Mouse (Mus musculus): ENCODE data around the gene Commd9. TPM values are rescaled to one million over a fixed set of nuclear protein-coding genes. Genes with fewer than 3 reads are reported as not detected.

Commd9 gene
- polyA plus RNA-seq, 1 experiment from 2014 or later, result 106 TPM

GRCm38 (mm10) chr2:101920136-101920554 lies 34.1 kb downstream of the Commd9 start:
- ATAC-seq (replicated peaks), result no peak
- H3K4me2 ChIP-seq (replicated peaks), result no peak overlapping the region
- H3K4me1 ChIP-seq, result peaks cover 6% of the 10 kb centered on the region
- H3K4me3 ChIP-seq, result no peak overlapping the region
- H3K9ac ChIP-seq (replicated peaks), result no peak overlapping the region
- 38% methylated on average over 2 of the region's 2 CpGs for WGBS
- no peak overlapping the region for H3K27ac ChIP-seq (replicated peaks)
- H3K9me3 ChIP-seq, result no peaks in the 10 kb centered on the region
- H3K27me3 ChIP-seq, result no peaks in the 10 kb centered on the region
- no peaks in the 10 kb centered on the region for H3K36me3 ChIP-seq

DNA sequence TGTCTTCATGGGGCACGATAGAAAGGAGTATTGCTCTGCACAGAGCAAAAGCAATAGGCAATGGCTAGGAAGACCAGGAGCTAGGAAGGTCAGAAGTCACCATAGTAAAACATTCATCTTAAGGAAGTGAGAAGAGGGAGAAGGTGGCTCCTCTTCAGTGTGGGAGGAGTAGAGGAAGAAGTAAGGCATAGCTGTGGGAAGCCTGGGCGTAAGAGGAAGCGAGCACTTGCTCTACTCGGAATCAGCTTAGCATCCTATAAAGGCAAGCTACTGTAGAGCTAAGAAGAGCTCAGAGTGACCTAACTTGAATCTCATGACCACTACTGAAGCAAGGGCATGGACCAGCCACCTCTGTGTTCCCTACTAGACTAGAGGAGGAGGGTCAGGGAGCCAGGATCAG lies 36.3 kb downstream of the Commd9 start:
- ATAC-seq (replicated peaks), result no peak

GRCm38 (mm10) chr2:101923181-101923580 lies 37.1 kb downstream of the Commd9 start:
- Histone ChIP-seq H3K27ac (replicated peaks) (no peak overlapping the region), H3K4me3 (no peak overlapping the region), H3K9me3 (no peaks in the 10 kb centered on the region), H3K27me3 (no peaks in the 10 kb centered on the region), H3K9ac (replicated peaks) (no peak overlapping the region), H3K4me1 (peaks cover 11% of the 10 kb centered on the region), H3K4me2 (replicated peaks) (no peak overlapping the region), H3K36me3 (no peaks in the 10 kb centered on the region)
- ATAC-seq (replicated peaks), result no peak
- 92% methylated on average over 4 of the region's 4 CpGs for WGBS

More for the DNA sequence above, 36.3 kb downstream of the Commd9 start:
- no peaks in the 10 kb centered on the region for H3K36me3 ChIP-seq
- H3K9me3 ChIP-seq, result no peaks in the 10 kb centered on the region
- H3K9ac ChIP-seq (replicated peaks), result no peak overlapping the region
- H3K4me2 ChIP-seq (replicated peaks), result no peak overlapping the region
- no peaks in the 10 kb centered on the region for H3K27me3 ChIP-seq
- 97% methylated on average over 4 of the region's 4 CpGs for WGBS
- H3K27ac ChIP-seq (replicated peaks), result no peak overlapping the region
- peaks cover 11% of the 10 kb centered on the region for H3K4me1 ChIP-seq
- H3K4me3 ChIP-seq, result no peak overlapping the region

DNA sequence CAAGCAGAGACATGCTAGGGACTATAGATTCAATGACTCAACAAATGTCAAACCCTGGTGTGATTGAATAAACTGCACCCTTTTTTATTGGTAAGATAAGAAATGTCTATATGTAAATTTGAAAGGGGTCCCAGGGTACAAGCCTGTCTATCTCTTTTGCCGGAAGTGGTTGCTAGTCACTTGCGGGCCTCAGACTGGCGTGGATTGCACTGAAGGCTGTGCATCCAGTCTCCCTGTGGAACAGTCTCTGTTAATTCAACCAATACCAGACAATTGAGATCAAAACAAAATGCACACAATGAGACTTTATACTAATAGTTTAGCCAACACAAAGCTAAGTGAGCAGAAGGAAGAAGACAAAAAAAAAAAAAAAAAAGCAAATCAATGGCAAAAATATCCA lies 39.1 kb downstream of the Commd9 start:
- Histone ChIP-seq H3K4me1 (peaks cover 6% of the 10 kb centered on the region), H3K4me2 (replicated peaks) (no peak overlapping the region), H3K9ac (replicated peaks) (no peak overlapping the region), H3K9me3 (no peaks in the 10 kb centered on the region), H3K4me3 (no peak overlapping the region), H3K36me3 (no peaks in the 10 kb centered on the region), H3K27me3 (no peaks in the 10 kb centered on the region), H3K27ac (replicated peaks) (no peak overlapping the region)
- 62% methylated on average over 3 of the region's 3 CpGs for WGBS
- no peak for ATAC-seq (replicated peaks)

GRCm38 (mm10) chr2:101925591-101926188 lies 39.6 kb downstream of the Commd9 start:
- Histone ChIP-seq H3K4me2 (replicated peaks) (no peak overlapping the region; the same call in 1 of the 2 replicates), H3K4me3 (no peak overlapping the region), H3K27me3 (no peaks in the 10 kb centered on the region), H3K4me1 (peaks cover 5% of the 10 kb centered on the region), H3K36me3 (no peaks in the 10 kb centered on the region), H3K9me3 (no peaks in the 10 kb centered on the region), H3K27ac (replicated peaks) (no peak overlapping the region), H3K9ac (replicated peaks) (no peak overlapping the region)
- WGBS, result 17% methylated on average over 12 of the region's 12 CpGs
- ATAC-seq (replicated peaks), result no peak

DNA sequence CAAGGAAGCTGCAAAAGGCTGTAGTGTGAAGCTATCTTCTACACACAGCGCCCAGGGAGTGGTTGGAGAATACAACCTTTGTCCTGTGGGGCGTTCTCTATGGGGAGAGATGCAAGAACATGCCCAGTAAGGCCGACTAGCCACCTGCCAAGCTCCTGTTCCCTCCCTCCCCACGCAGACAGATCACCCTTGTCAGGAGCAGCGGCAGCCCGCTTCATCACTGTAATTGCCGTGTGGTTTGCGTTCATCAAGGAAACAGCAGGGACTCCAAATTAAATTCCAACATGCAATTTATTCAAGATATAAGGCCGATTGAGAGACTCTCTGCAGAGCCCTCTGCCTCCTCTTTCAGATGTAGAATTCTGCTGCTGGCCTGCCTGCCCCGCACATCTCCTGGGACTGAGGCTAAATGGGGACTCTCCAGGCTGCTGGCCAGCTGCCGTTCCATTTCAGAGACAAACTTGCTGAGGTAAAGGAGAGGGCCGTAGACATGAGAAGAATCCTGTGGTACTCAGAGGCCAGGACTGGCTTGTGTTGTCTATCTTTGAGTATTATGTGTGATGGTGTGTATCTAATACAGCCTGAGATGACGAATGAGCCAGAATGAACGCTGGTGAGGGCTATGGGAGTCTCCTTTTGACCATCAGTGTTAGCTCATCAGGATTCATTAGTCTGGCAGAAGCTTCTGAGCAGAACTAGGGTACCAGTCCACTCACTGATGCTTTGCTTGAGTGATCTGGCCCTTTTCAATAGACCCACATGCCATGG lies 46.3 kb downstream of the Commd9 start:
- no peak overlapping the region for H3K4me2 ChIP-seq (replicated peaks)
- H3K27ac ChIP-seq (replicated peaks), result no peak overlapping the region
- H3K9me3 ChIP-seq, result no peaks in the 10 kb centered on the region
- H3K4me1 ChIP-seq, result peaks cover 5% of the 10 kb centered on the region
- H3K36me3 ChIP-seq, result no peaks in the 10 kb centered on the region
- no peaks in the 10 kb centered on the region for H3K27me3 ChIP-seq
- H3K4me3 ChIP-seq, result no peak overlapping the region
- H3K9ac ChIP-seq (replicated peaks), result no peak overlapping the region
- no peak; the same call in 1 of the 2 replicates for ATAC-seq (replicated peaks)
- WGBS, result 52% methylated on average over 14 of the region's 14 CpGs

DNA sequence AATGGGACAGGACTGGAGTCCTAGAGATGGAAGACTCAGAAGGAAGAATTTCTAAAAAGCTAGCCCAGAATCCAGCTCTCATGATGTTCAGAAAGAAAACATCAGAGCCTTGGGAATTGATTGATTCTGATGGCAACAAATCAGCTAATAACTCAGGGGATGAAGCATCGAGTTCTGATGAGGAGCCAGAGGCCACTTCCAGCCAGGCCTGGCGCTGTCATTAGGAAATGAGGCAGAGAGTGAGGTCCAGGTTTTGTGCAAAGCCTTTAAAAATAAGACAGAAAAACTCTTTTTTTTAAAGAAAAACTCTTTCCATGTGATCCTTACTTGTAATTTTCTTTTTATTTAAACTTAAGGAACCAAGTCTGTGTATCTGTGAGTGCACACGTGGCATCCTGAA lies 47.3 kb downstream of the Commd9 start:
- Histone ChIP-seq H3K27me3 (no peaks in the 10 kb centered on the region), H3K9ac (replicated peaks) (no peak overlapping the region), H3K4me2 (replicated peaks) (no peak overlapping the region), H3K4me1 (peaks cover 5% of the 10 kb centered on the region), H3K9me3 (no peaks in the 10 kb centered on the region), H3K4me3 (no peak overlapping the region), H3K36me3 (no peaks in the 10 kb centered on the region), H3K27ac (replicated peaks) (no peak overlapping the region)
- 89% methylated on average over 3 of the region's 3 CpGs for WGBS
- no peak for ATAC-seq (replicated peaks)

DNA sequence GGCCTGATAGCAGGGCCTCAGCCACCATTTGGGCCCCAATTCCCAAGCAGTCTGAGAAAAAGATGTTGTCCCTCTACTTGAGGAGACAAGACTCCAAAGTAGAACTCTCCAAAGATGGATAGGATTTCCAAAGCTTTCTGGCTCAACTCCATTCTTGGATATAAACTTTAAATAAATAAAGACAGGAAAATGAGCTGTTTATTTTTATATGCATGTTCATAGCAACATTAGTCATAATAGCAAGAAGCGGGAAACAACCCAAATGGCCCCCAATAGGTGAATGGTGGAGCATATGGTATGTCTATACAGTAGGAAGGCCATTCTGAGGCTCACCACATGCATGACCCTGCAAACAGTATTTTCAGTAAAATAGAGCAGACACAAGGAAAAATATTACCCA lies 49.0 kb downstream of the Commd9 start:
- Histone ChIP-seq H3K4me2 (replicated peaks) (no peak overlapping the region), H3K9ac (replicated peaks) (no peak overlapping the region), H3K27ac (replicated peaks) (no peak overlapping the region), H3K4me1 (peaks cover 5% of the 10 kb centered on the region), H3K4me3 (no peak overlapping the region), H3K9me3 (no peaks in the 10 kb centered on the region), H3K36me3 (no peaks in the 10 kb centered on the region), H3K27me3 (no peaks in the 10 kb centered on the region)
- WGBS, result 94% methylated on average over 1 of the region's 1 CpGs
- ATAC-seq (replicated peaks), result no peak

DNA sequence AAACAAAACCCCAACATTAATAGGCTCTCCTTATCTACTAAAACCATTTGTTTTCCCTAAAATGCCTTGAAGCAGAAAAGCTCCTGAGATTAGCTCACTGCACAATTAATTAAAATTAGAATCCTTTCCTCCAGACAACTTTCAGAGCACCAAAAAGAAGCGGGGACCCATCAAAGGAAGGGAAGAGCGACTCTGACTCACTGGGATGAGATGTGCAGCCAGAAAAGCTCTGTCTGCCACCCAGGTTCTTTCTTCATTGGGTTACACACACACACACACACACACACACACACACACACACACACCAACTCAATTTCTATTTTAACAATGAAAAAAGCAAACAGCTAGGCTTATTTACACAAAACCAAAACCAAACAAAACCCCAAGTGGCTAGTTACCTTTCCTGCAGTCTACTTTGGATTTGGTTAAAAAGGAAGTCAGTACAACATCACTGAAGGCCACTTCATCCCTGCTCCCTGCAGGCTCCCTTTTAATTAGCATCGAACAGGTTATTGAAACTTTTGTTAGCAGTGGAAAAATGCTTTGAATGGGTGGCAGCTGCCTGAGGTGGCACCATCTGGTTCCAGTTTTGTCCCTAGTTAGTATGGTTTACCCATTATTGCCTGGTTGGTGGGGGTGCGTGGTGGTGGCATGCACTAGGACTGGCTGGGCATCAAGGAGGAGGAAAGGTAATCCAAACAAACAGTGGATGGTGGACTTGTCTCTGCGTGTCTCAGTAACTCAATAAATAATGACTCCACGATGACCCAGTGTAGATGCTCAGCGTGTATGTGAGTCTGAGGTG lies 64.9 kb downstream of the Commd9 start:
- no peaks in the 10 kb centered on the region for H3K9me3 ChIP-seq
- no peak overlapping the region for H3K4me3 ChIP-seq
- H3K4me1 ChIP-seq, result peaks cover 8% of the 10 kb centered on the region
- H3K27me3 ChIP-seq, result no peaks in the 10 kb centered on the region
- H3K9ac ChIP-seq (replicated peaks), result no peak overlapping the region
- 30% methylated on average over 7 of the region's 7 CpGs for WGBS
- ATAC-seq (replicated peaks), result peak; percentile 41; the same call in 1 of the 2 replicates
- no peak overlapping the region for H3K4me2 ChIP-seq (replicated peaks)
- H3K36me3 ChIP-seq, result peaks cover 8% of the 10 kb centered on the region
- no peak overlapping the region for H3K27ac ChIP-seq (replicated peaks)

Other genes with a start within 250 kb of the Commd9 start
- 0.06 and 0.14 TPM in 2 replicates for gene Rag1, start 236.7 kb upstream of the Commd9 start, polyA plus RNA-seq (2015; fragmentation: Nextera tagmentation; extraction: Ambion mirVana)
- 48.7 and 52.2 TPM in 2 replicates for gene B230118H07Rik, start 236.7 kb upstream of the Commd9 start, polyA plus RNA-seq (2015; fragmentation: Nextera tagmentation; extraction: Ambion mirVana)
- 10.3 and 11.2 TPM in 2 replicates for gene Traf6, start 207.8 kb upstream of the Commd9 start, polyA plus RNA-seq (2015; fragmentation: Nextera tagmentation; extraction: Ambion mirVana)
- 4.9 and 6.8 TPM in 2 replicates for gene Prr5l, start 3.2 kb upstream of the Commd9 start, polyA plus RNA-seq (2015; fragmentation: Nextera tagmentation; extraction: Ambion mirVana)

Data from forebrain, embryonic 15.5 days (tissue).